Mouse (Mus musculus) small intestine, adult 2 months (tissue): Measurements from ENCODE around the gene L3mbtl4. TPM values are rescaled to one million over a fixed set of nuclear protein-coding genes. Genes with fewer than 3 reads are reported as not detected.

Source experiments
- H3K27ac ChIP-seq: fragments of 200-500 bp; 2 replicates; pipeline ENCODE4 v1.5.1; 2012; ENCODE audit warnings: low read depth, low read length, control low read depth, inconsistent platforms; ENCODE audit not compliant: insufficient read depth
- H3K27me3 ChIP-seq: fragments of 200-500 bp; 2 replicates; pipeline ENCODE4 v1.6.1; 2012; ENCODE audit warnings: mild to moderate bottlenecking, moderate library complexity, low read length, inconsistent platforms; ENCODE audit not compliant: control insufficient read depth, insufficient read depth
- H3K36me3 ChIP-seq: fragments of 200-500 bp; 2 replicates; pipeline ENCODE4 v1.6.1; 2012; ENCODE audit warnings: mild to moderate bottlenecking, low read length, control low read depth, inconsistent platforms; ENCODE audit not compliant: control insufficient read depth, insufficient read depth
- H3K4me1 ChIP-seq: fragments of 200-500 bp; 2 replicates; pipeline ENCODE4 v1.6.1; 2012; ENCODE audit warnings: low read length, inconsistent platforms, mixed read lengths; ENCODE audit not compliant: control insufficient read depth, insufficient read depth, insufficient read length
- H3K4me3 ChIP-seq: fragments of 200-500 bp; 2 replicates; pipeline ENCODE4 v1.5.1; 2012; ENCODE audit warnings: low read depth, mild to moderate bottlenecking, control low read depth, inconsistent platforms, low read length, moderate library complexity
- CTCF ChIP-seq: fragments of 200-500 bp; IDR thresholded peaks from 2 replicates; pipeline ENCODE4 v1.5.1; 2012; ENCODE audit warnings: low read depth, mild to moderate bottlenecking, control low read depth, inconsistent platforms, low read length, moderate library complexity, mixed read lengths; ENCODE audit not compliant: insufficient replicate concordance, insufficient read length; ENCODE audit errors: extremely low read depth
- POLR2A ChIP-seq: fragments of 200-500 bp; IDR thresholded peaks from 2 replicates; pipeline ENCODE4 v1.6.1; 2012; ENCODE audit warnings: low read depth, mild to moderate bottlenecking, control low read depth, inconsistent platforms, low read length, moderate library complexity
- WGBS: fragments of 180-500 bp; shearing (Covaris S2); methylation state at CpG from one replicate; pipeline ENCODE4 v1.1.7; 2018; 5-methylcytosine and 5-hydroxymethylcytosine counted together
- polyA plus RNA-seq: library from polyadenylated mRNA; depleted of rRNA; stranded (reverse); fragments of >200 nt; gene quantifications from 2 replicates; pipeline ENCODE4 v1.2.3, GENCODE M21; 2012

Gene L3mbtl4
- polyA plus RNA-seq, 1 experiment, result not detected

- 55% methylated on average over 5 of the region's 5 CpGs for WGBS
- no peak overlapping the region for H3K4me3 ChIP-seq
- H3K36me3 ChIP-seq, result no peaks in the 10 kb centered on the region
- no peaks in the 10 kb centered on the region for H3K27me3 ChIP-seq
- TF ChIP-seq POLR2A (no peak), CTCF (no peak)
- H3K4me1 ChIP-seq, result no peaks in the 10 kb centered on the region
- no peak overlapping the region for H3K27ac ChIP-seq
Measured at GRCm38 (mm10) chr17:68758428-68758827, 484.8 kb downstream of the L3mbtl4 start.

- no peaks in the 10 kb centered on the region for H3K27me3 ChIP-seq
- no peaks in the 10 kb centered on the region for H3K36me3 ChIP-seq
- 82% methylated on average over 3 of the region's 3 CpGs for WGBS
- TF ChIP-seq CTCF (no peak), POLR2A (no peak)
- H3K4me3 ChIP-seq, result no peak overlapping the region
- no peak overlapping the region for H3K27ac ChIP-seq
- no peaks in the 10 kb centered on the region for H3K4me1 ChIP-seq
Measured at GRCm38 (mm10) chr17:68758936-68759335, 485.3 kb downstream of the L3mbtl4 start.

GRCm38 (mm10) chr17:68759978-68760377 lies 486.4 kb downstream of the L3mbtl4 start:
- no peaks in the 10 kb centered on the region for H3K27me3 ChIP-seq
- 80% methylated on average over 1 of the region's 1 CpGs for WGBS
- no peak for TF ChIP-seq POLR2A
- no peak for TF ChIP-seq CTCF
- no peak overlapping the region for H3K27ac ChIP-seq
- H3K4me1 ChIP-seq, result no peaks in the 10 kb centered on the region
- no peaks in the 10 kb centered on the region for H3K36me3 ChIP-seq
- H3K4me3 ChIP-seq, result no peak overlapping the region

GRCm38 (mm10) chr17:68764329-68764880 lies 490.8 kb downstream of the L3mbtl4 start:
- Histone ChIP-seq H3K4me1 (no peaks in the 10 kb centered on the region), H3K27me3 (no peaks in the 10 kb centered on the region), H3K27ac (no peak overlapping the region), H3K4me3 (no peak overlapping the region), H3K36me3 (no peaks in the 10 kb centered on the region)
- TF ChIP-seq POLR2A, result no peak
- TF ChIP-seq CTCF, result no peak
- 84% methylated on average over 10 of the region's 10 CpGs for WGBS

- no peak overlapping the region for H3K4me3 ChIP-seq
- H3K4me1 ChIP-seq, result no peaks in the 10 kb centered on the region
- no peaks in the 10 kb centered on the region for H3K36me3 ChIP-seq
- no peak overlapping the region for H3K27ac ChIP-seq
- no peak for TF ChIP-seq CTCF
- no peak for TF ChIP-seq POLR2A
- WGBS, result 79% methylated on average over 4 of the region's 4 CpGs
- no peaks in the 10 kb centered on the region for H3K27me3 ChIP-seq
Measured at GRCm38 (mm10) chr17:68769561-68769960, 496.0 kb downstream of the L3mbtl4 start.

GRCm38 (mm10) chr17:68771046-68771750 lies 497.6 kb downstream of the L3mbtl4 start:
- Histone ChIP-seq H3K4me1 (no peaks in the 10 kb centered on the region), H3K27ac (no peak overlapping the region), H3K4me3 (no peak overlapping the region), H3K27me3 (no peaks in the 10 kb centered on the region), H3K36me3 (no peaks in the 10 kb centered on the region)
- 55% methylated on average over 7 of the region's 7 CpGs for WGBS
- no peak for TF ChIP-seq POLR2A
- TF ChIP-seq CTCF, result no peak

- 81% methylated on average over 4 of the region's 4 CpGs for WGBS
- no peak overlapping the region for H3K4me3 ChIP-seq
- H3K27me3 ChIP-seq, result no peaks in the 10 kb centered on the region
- no peaks in the 10 kb centered on the region for H3K36me3 ChIP-seq
- TF ChIP-seq POLR2A (no peak), CTCF (no peak)
- no peaks in the 10 kb centered on the region for H3K4me1 ChIP-seq
- no peak overlapping the region for H3K27ac ChIP-seq
Measured at GRCm38 (mm10) chr17:68793741-68794140, 520.1 kb downstream of the L3mbtl4 start.
